Mouse (Mus musculus) embryonic fibroblast, embryonic 13.5 days (primary cell): ENCODE measurements at regions not wholly inside any gene's neighbourhood (a gene's known extent, or its start where the extent isn't known, plus 50 kb on each side); places are given as distances from the start of the nearest gene placed in this dataset.

Experiments
- H3K27ac ChIP-seq: 2 replicates; pipeline ENCODE4 v1.5.1; 2012; ENCODE audit warnings: low read length, control low read depth, inconsistent platforms; ENCODE audit not compliant: insufficient read depth
- H3K4me1 ChIP-seq: 2 replicates; pipeline ENCODE4 v1.6.1; 2011; ENCODE audit warnings: low read length; ENCODE audit not compliant: control insufficient read depth, insufficient read depth
- H3K4me3 ChIP-seq: 2 replicates; pipeline ENCODE4 v1.5.1; 2011; ENCODE audit warnings: mild to moderate bottlenecking, control low read depth, low read length; ENCODE audit not compliant: insufficient read depth
- CTCF ChIP-seq: IDR thresholded peaks from 2 replicates; pipeline ENCODE4 v1.5.1; 2011; ENCODE audit warnings: mild to moderate bottlenecking, control low read depth, low read length, moderate library complexity, borderline replicate concordance; ENCODE audit not compliant: insufficient read depth
- POLR2A ChIP-seq: IDR thresholded peaks from 2 replicates; pipeline ENCODE4 v1.6.1; 2011; ENCODE audit warnings: low read depth, mild to moderate bottlenecking, control low read depth, low read length, moderate library complexity

DNA sequence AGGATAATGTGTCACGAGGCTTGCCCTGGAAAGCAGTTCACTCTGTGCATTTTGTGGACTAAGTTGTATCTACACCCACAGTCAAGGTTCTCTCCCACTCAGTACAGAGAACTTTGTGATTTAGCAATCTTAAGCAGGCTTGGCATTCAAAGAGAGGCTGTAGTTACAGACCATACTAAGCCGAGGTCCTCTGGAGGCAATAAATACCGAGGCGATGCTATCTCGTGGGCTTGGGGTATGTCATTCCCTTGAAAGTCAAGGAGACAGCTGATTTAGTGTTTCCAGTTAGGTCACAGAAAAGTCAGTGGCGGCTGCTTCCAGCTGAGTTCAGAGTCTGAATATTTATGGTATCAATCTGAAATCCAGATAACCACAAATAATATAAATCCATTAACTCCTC is 370.4 kb downstream of the Nuf2 start:
- Histone ChIP-seq H3K4me3 (no peak overlapping the region), H3K27ac (peak overlapping the region; percentile 49; the same call in 1 of the 2 replicates), H3K4me1 (0 out of 2 replicates have a peak, but pooled peaks cover 4% of the 10 kb centered on the region)
- TF ChIP-seq CTCF (no peak), POLR2A (no peak)

DNA sequence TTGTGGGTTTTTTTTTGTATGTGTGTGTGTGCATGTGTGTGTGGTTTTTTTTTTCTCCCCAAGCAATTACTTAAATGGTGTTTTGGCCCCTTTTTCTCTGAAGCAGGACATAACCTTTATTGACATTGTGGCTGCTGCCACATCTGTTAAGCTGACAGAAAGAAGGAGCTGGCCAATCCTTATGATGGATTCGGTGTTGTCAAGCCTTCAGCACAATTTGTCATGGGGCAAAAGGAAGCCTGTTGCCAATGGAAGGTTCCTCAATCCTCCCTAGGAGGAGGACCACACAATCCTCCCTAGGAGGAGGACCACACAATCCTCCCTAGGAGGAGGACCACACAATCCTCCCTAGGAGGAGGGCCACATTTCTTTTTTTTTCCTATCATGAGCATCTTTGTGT is 371.0 kb downstream of the Nuf2 start:
- Histone ChIP-seq H3K27ac (peak overlapping the region; percentile 49), H3K4me3 (no peak overlapping the region), H3K4me1 (0 out of 2 replicates have a peak, but pooled peaks cover 4% of the 10 kb centered on the region)
- TF ChIP-seq CTCF (no peak), POLR2A (no peak)

GRCm38 (mm10) chr1:169159786-169160185 is 371.5 kb downstream of the Nuf2 start:
- H3K4me1 ChIP-seq, result 0 out of 2 replicates have a peak, but pooled peaks cover 4% of the 10 kb centered on the region
- TF ChIP-seq CTCF (no peak), POLR2A (no peak)
- H3K4me3 ChIP-seq, result no peak overlapping the region
- no peak overlapping the region for H3K27ac ChIP-seq

- Histone ChIP-seq H3K4me1 (0 out of 2 replicates have a peak, but pooled peaks cover 4% of the 10 kb centered on the region), H3K4me3 (no peak overlapping the region), H3K27ac (no peak overlapping the region)
- no peak for TF ChIP-seq POLR2A
- TF ChIP-seq CTCF, result no peak
These were observed 373.8 kb downstream of the Nuf2 start for GRCm38 (mm10) chr1:169157496-169157895.

GRCm38 (mm10) chr1:169156875-169157274 is 374.4 kb downstream of the Nuf2 start:
- 0 out of 2 replicates have a peak, but pooled peaks cover 4% of the 10 kb centered on the region for H3K4me1 ChIP-seq
- no peak overlapping the region for H3K27ac ChIP-seq
- no peak overlapping the region for H3K4me3 ChIP-seq
- TF ChIP-seq POLR2A (no peak), CTCF (no peak)

DNA sequence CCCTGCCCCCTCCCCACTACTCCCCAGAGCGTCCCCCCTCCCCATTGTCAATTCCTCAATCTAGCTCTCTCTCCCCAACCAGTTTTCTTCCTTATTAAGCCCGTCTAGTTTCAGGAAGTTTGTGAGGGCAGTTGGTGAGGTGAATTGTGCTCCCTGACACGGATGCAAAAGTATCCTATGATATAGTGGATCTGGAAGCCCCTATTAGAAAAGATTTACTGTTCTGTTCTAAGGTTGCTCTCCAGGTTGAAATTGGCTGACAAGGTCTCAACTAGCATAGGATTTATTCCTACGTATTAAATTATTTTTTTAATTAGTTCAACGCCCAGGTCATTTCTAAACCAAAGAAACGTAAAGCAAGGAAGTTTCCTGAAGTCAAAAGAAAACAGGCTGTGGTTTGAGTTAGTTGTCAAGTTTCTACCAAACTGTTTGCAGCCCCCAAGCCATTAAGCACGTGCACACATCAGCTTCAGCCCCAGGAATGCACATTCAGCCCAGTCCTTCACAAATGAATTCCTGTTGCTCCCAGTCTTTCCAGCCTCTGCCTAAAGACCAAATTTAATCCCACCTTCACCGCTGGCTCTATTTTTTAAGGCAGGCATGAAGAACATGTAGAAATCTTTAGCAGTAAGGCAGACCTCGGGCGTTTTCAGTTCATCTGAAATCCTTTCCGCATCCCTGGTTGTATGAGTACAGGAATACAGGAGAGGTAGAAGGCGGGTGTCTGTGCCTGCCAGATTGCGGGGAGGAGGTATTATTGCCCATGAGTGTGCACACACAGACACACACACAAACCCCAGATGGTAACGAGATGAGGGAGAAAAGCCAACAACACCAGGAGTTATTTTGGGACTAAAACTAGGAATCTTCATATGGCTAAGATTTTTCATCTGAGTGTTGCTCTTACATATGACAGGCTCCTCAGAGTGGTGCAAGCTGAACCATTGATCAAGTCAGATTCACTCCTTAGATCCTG is 375.5 kb downstream of the Nuf2 start:
- Histone ChIP-seq H3K27ac (no peak overlapping the region), H3K4me3 (no peak overlapping the region), H3K4me1 (0 out of 2 replicates have a peak, but pooled peaks cover 4% of the 10 kb centered on the region)
- TF ChIP-seq CTCF (no peak), POLR2A (no peak)

GRCm38 (mm10) chr1:169142216-169142615 is 389.0 kb downstream of the Nuf2 start:
- Histone ChIP-seq H3K27ac (no peak overlapping the region), H3K4me3 (no peak overlapping the region), H3K4me1 (no peaks in the 10 kb centered on the region)
- no peak for TF ChIP-seq CTCF
- no peak for TF ChIP-seq POLR2A

DNA sequence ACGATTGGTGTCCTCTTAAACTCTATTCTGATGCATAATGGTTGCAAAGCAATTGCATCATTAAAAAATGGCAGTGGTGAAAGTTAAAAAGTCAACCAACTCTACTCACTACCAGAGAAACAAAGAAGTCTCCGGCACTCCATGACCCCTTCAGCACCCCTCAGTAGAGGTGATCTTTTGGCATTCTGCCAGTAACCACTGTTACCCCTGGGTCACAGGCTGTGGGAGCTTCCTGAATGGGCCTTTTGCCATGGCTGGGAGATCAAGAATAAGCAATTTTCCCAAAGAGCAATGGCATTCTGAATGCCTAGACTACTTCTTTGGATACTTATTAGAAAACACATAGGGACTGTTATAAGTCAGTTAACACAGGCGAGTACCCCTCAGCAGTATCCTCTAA is 391.2 kb downstream of the Nuf2 start:
- no peak overlapping the region for H3K27ac ChIP-seq
- no peaks in the 10 kb centered on the region for H3K4me1 ChIP-seq
- no peak overlapping the region for H3K4me3 ChIP-seq
- no peak for TF ChIP-seq POLR2A
- no peak for TF ChIP-seq CTCF

DNA sequence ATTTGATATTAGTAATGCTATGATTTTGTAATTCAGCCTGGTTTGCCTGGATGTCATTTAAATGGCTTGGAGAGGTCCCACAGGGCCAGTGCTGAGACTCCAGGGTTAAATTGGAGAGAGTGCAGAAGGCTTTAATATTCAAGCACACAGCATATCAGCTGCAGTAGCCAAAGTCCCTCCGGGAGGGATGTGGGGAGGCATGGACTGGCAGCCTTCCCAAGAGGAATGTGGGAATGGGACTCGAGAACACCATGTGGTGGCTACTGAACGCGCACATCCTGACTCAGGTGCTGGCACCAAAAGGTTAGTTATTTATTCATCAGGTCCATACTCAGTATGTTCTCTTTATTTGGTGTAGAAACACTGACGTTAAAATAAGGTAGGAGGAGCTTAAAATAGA is 391.8 kb downstream of the Nuf2 start:
- TF ChIP-seq POLR2A, result no peak
- TF ChIP-seq CTCF, result no peak
- Histone ChIP-seq H3K27ac (no peak overlapping the region), H3K4me3 (no peak overlapping the region), H3K4me1 (no peaks in the 10 kb centered on the region)

GRCm38 (mm10) chr1:169139184-169139486 is 392.1 kb downstream of the Nuf2 start:
- Histone ChIP-seq H3K4me1 (no peaks in the 10 kb centered on the region), H3K4me3 (no peak overlapping the region)
- TF ChIP-seq CTCF (no peak), POLR2A (no peak)

More at GRCm38 (mm10) chr1:169139184-169139486, 392.1 kb downstream of the Nuf2 start:
- no peak overlapping the region for H3K27ac ChIP-seq
